Mouse (Mus musculus) forebrain, embryonic 11.5 days (tissue): ENCODE data around the gene Nrxn3. TPM values are rescaled to one million over a fixed set of nuclear protein-coding genes. Genes with fewer than 3 reads are reported as not detected.

Experiments used
- ATAC-seq: fragments of 200-750 bp; cut with Nextera tagmentation; replicated peaks from 2 replicates; pipeline ENCODE4 v1.8.0; 2017; ENCODE audit warnings: moderate TSS enrichment; ENCODE audit not compliant: low FRiP score
- DNase-seq: peaks from one replicate; pipeline ENCODE4 v3.0.0-alpha.2; 2017; ENCODE audit warnings: low spot score
- H3K27ac ChIP-seq: fragments of 300-500 bp; sonication (generic); 2 replicates; pipeline ENCODE4 v1.5.1; 2014; ENCODE audit warnings: low read depth, low read length
- H3K27me3 ChIP-seq: fragments of 300-500 bp; sonication (generic); 2 replicates; pipeline ENCODE4 v1.6.1; 2014; ENCODE audit warnings: mild to moderate bottlenecking, low read length, mixed read lengths; ENCODE audit not compliant: control insufficient read depth, insufficient read depth
- H3K36me3 ChIP-seq: fragments of 300-500 bp; sonication (generic); 2 replicates; pipeline ENCODE4 v1.6.1; 2014; ENCODE audit warnings: mild to moderate bottlenecking, low read length, moderate library complexity, mixed read lengths; ENCODE audit not compliant: control insufficient read depth, insufficient read depth
- H3K4me1 ChIP-seq: fragments of 300-500 bp; sonication (generic); replicated peaks from 2 replicates; pipeline ENCODE4 v1.6.1; 2014; ENCODE audit warnings: low read length, mixed read lengths; ENCODE audit not compliant: control insufficient read depth, insufficient read depth
- H3K4me2 ChIP-seq: fragments of 300-500 bp; sonication (generic); 2 replicates; pipeline ENCODE4 v1.6.1; 2014; ENCODE audit warnings: low read depth, mild to moderate bottlenecking, low read length, moderate library complexity, mixed read lengths; ENCODE audit not compliant: severe bottlenecking
- H3K4me3 ChIP-seq: fragments of 300-500 bp; sonication (generic); 2 replicates; pipeline ENCODE4 v1.5.1; 2014; ENCODE audit warnings: low read depth, low read length
- H3K9ac ChIP-seq: fragments of 300-500 bp; sonication (generic); 2 replicates; pipeline ENCODE4 v1.6.1; 2014; ENCODE audit warnings: low read length
- H3K9me3 ChIP-seq: fragments of 300-500 bp; sonication (generic); 2 replicates; pipeline ENCODE4 v1.6.1; 2016; ENCODE audit warnings: low read length, mixed read lengths; ENCODE audit not compliant: control insufficient read depth
- WGBS: fragments of 180-500 bp; shearing (Covaris S2); extraction: QIAGEN DNeasy Blood & Tissue Kit; methylation state at CpG from one replicate; pipeline ENCODE4 v1.1.7; 2014; 5-methylcytosine and 5-hydroxymethylcytosine counted together
- polyA plus RNA-seq: library from polyadenylated mRNA; unstranded; fragments of >200 nt; fragmentation: Nextera tagmentation; extraction: Ambion mirVana; gene quantifications from 2 replicates; pipeline ENCODE4 v1.2.1, GENCODE M21; 2014

Nrxn3 gene
- polyA plus RNA-seq, 1 experiment from 2014 or later: 38.4 TPM

DNA sequence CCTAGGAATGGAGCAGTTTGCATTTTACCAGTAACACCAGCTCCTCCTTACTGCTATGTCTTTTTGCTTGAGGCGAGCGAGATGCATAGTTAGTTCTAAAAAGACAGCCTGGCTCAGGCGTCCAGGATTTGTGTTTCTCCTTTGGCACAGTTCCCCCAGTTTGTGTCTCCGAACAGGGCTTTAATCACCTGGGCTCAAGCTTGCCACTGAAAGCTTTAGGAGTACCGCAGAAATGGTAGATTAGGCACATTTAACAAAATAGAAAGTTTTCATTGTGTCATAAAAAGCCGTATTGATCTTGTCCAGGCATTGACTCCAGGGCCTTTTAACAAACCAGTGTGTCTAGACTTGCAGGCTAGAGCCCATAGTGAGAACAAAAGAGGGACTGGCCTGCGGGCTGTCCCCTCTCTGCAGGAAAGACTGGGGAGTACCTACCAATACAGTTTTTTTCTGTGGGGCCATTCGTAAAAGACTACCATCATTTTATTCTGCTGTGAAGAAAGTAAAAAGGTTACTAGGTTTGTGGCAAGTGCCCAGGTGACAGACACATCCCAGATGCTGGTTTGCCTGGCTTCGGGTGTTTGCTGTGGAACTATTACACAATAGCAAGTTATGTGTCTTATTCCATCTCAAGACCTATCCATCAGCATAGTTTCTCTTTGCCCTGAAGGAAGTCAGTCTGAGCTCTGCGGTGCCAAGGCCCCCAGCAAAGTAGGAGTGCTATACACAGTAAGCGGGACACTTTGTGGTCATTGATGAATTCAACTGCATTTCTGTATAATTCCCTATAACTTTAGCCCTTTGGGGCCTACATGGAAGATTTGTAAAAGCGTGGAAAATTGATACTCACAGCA, 451.9 kb downstream of the Nrxn3 start:
- Histone ChIP-seq H3K9me3 (no peaks in the 10 kb centered on the region), H3K27ac (no peak overlapping the region), H3K27me3 (no peaks in the 10 kb centered on the region), H3K4me3 (no peak overlapping the region), H3K36me3 (no peaks in the 10 kb centered on the region), H3K9ac (no peak overlapping the region), H3K4me2 (no peak overlapping the region), H3K4me1 (peaks cover 6% of the 10 kb centered on the region; the same call in 1 of the 2 replicates)
- ATAC-seq: peak; percentile 58; the same call in 1 of the 2 replicates
- WGBS: 31% methylated on average over 12 of the region's 12 CpGs
- DNase-seq: no peak

DNA sequence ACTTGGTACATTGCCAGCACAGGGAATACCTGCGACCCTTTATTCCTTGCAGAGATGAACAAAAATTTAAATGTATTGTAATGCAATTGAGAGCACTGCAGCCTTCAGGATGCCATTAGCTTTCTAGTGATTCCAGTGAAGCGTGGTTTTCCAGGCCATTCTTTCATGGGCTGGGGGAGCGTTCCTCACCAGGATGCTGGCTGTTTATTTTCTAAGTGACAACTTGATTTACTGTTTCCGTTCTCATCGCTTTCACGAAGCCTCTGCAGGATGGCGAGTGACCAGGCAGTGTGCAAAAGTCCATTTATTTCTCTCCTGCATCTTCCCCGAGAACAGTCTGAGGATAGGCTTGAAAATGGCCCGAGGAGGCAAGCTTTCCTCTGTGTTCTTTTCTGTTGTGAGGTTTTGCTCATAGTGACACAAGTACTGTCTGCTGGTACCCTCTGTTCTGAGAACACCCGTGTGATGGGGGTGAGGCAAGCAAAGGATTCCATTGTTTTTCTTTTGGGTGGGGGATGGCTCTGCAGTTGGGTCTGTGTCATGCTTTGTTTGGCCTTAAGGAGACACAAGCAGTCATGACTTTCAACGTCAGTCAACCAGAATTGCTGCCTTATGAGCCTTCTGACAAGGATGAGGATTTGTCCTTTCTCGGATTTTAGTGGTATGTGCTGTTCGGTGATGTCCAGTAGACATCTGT, 457.4 kb downstream of the Nrxn3 start:
- Histone ChIP-seq H3K27ac (no peak overlapping the region), H3K36me3 (no peaks in the 10 kb centered on the region), H3K4me3 (no peak overlapping the region), H3K4me2 (no peak overlapping the region), H3K27me3 (no peaks in the 10 kb centered on the region), H3K9ac (no peak overlapping the region), H3K4me1 (peaks cover 8% of the 10 kb centered on the region), H3K9me3 (no peaks in the 10 kb centered on the region)
- ATAC-seq (no peak), DNase-seq (no peak)
- WGBS: 75% methylated on average over 13 of the region's 13 CpGs

- H3K4me1 ChIP-seq: peaks cover 8% of the 10 kb centered on the region
- DNase-seq (peak; percentile 55), ATAC-seq (peak; percentile 83)
- no peaks in the 10 kb centered on the region for H3K9me3 ChIP-seq
- H3K36me3 ChIP-seq: no peaks in the 10 kb centered on the region
- H3K4me3 ChIP-seq: no peak overlapping the region
- peak overlapping the region; percentile 25; the same call in 1 of the 2 replicates for H3K27ac ChIP-seq
- no peak overlapping the region for H3K9ac ChIP-seq
- H3K27me3 ChIP-seq: no peaks in the 10 kb centered on the region
- 0% methylated on average over 2 of the region's 2 CpGs for WGBS
- no peak overlapping the region for H3K4me2 ChIP-seq
These were observed 458.5 kb downstream of the Nrxn3 start for GRCm38 (mm10) chr12:89181157-89181561.

- WGBS: 84% methylated on average over 10 of the region's 10 CpGs
- no peaks in the 10 kb centered on the region for H3K27me3 ChIP-seq
- no peak for DNase-seq
- no peak overlapping the region for H3K4me2 ChIP-seq
- H3K27ac ChIP-seq: no peak overlapping the region
- H3K9me3 ChIP-seq: no peaks in the 10 kb centered on the region
- no peak overlapping the region for H3K9ac ChIP-seq
- H3K4me3 ChIP-seq: no peak overlapping the region
- no peak for ATAC-seq
- H3K36me3 ChIP-seq: no peaks in the 10 kb centered on the region
- H3K4me1 ChIP-seq: no peaks in the 10 kb centered on the region
These were observed 476.3 kb downstream of the Nrxn3 start for GRCm38 (mm10) chr12:89198764-89199525.

DNA sequence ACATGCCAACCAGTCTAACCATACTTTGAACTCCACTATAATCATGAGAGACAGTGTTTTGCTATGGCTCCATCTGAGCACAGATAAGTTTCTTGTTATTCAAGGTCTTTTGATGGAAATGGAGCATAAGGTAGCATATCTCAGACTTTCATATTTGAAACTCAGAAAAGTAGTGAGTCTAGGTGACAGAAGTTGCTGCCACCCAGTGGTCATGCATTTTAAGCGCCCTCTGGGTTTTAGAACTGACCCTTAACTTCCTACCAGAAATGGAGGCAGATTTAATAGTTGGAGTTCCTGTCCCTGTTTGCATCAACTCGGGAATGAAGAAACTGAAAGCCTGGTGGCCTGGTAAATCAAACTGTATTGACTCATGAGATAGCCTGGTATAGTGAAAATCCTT, 488.9 kb downstream of the Nrxn3 start:
- DNase-seq: no peak
- Histone ChIP-seq H3K9ac (no peak overlapping the region), H3K4me3 (no peak overlapping the region), H3K4me1 (no peaks in the 10 kb centered on the region), H3K27me3 (no peaks in the 10 kb centered on the region), H3K9me3 (no peaks in the 10 kb centered on the region), H3K27ac (no peak overlapping the region), H3K4me2 (no peak overlapping the region), H3K36me3 (no peaks in the 10 kb centered on the region)
- no peak for ATAC-seq
- 42% methylated on average over 2 of the region's 2 CpGs for WGBS

DNA sequence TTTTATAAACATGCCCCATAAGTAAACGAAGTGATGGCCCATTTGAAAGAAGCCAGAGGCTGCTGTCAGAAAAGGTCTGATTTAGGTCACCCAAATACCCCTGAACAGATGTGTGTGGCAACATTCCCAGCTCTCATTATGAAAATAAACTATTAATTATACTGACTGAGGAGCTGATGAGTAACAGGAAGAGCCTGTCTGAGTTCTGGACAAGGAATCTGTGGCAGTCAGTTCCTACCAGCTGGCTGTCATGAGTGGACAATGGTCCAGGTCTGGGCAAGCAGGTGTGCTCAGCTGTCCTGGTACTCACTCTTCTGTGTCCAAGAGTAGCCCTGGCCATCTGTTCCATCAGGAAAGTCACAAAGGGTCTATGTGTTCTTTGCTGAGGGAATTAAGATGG, 517.1 kb downstream of the Nrxn3 start:
- ATAC-seq (no peak), DNase-seq (no peak)
- Histone ChIP-seq H3K4me3 (no peak overlapping the region), H3K9me3 (no peaks in the 10 kb centered on the region), H3K9ac (no peak overlapping the region), H3K4me1 (no peaks in the 10 kb centered on the region), H3K27me3 (no peaks in the 10 kb centered on the region), H3K36me3 (no peaks in the 10 kb centered on the region), H3K4me2 (no peak overlapping the region), H3K27ac (no peak overlapping the region)
- WGBS: 67% methylated on average over 1 of the region's 1 CpGs

DNA sequence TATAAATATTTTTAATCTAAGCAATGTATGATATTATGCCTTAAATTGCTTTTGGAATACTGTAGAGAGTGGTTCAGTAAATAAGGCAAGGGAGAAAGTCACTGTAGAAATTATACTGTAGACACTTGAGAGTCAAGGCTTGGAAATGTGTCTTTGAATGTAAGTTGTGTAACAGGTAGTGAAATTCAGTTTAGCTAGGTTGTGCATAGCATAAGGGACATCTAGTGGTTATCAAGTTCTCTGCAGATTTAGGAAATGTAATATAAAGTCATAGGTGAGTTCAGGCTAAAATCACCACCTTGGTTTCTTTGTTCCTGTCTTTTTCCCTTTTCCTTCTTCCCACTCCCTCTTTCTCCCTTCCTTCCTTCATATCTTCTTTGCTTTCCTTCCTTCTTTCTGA, 518.9 kb downstream of the Nrxn3 start:
- H3K4me1 ChIP-seq: no peaks in the 10 kb centered on the region
- no peaks in the 10 kb centered on the region for H3K36me3 ChIP-seq
- H3K27me3 ChIP-seq: no peaks in the 10 kb centered on the region
- DNase-seq (no peak), ATAC-seq (no peak)
- H3K9ac ChIP-seq: no peak overlapping the region
- no peaks in the 10 kb centered on the region for H3K9me3 ChIP-seq
- H3K4me3 ChIP-seq: no peak overlapping the region
- no peak overlapping the region for H3K27ac ChIP-seq
- no peak overlapping the region for H3K4me2 ChIP-seq

DNA sequence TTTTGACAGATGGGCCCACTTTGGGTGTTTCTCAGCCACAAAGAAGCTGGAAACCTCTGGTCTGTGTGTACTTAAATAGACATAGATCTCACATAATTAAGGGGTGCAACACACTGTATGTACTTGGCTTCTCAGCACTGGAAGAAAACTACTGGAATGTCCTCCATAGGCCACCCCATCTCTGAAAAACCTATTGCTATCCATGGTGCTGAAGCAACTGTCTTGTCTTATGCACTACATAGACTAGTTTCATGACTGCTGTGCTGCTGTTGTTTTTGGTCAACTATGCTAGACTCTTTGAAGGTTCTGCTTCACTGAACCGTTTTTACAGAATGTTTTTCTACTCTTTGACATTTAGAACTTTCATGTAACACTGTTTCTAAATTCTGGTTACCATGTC, 519.8 kb downstream of the Nrxn3 start:
- DNase-seq: no peak
- Histone ChIP-seq H3K4me2 (no peak overlapping the region), H3K27me3 (no peaks in the 10 kb centered on the region), H3K4me1 (no peaks in the 10 kb centered on the region), H3K4me3 (no peak overlapping the region), H3K27ac (no peak overlapping the region), H3K9ac (no peak overlapping the region), H3K9me3 (no peaks in the 10 kb centered on the region), H3K36me3 (no peaks in the 10 kb centered on the region)
- no peak for ATAC-seq
- 37% methylated on average over 1 of the region's 1 CpGs for WGBS
